Mouse (Mus musculus): ENCODE results near the gene Glra1.

GRCm38 (mm10) chr11:55530741-55531140 lies 77.3 kb downstream of the Glra1 start:
- no peak for TF ChIP-seq EP300 (IDR thresholded peaks at IDR 0.05; ENCODE audit: insufficient read depth, low read depth, low read length)
- TF ChIP-seq CTCF (IDR thresholded peaks at IDR 0.05; ENCODE audit: low read depth, low read length), result no peak

Data from ES-Bruce4 (cell line).